Mouse (Mus musculus): ENCODE measurements around the gene Eri3. TPM values are rescaled to one million over a fixed set of nuclear protein-coding genes. Genes with fewer than 3 reads are reported as not detected.

Eri3 gene
- 140 and 151 TPM in 2 replicates for polyA plus RNA-seq (2014; fragmentation: Nextera tagmentation; extraction: Ambion mirVana)

- H3K4me2 ChIP-seq (ENCODE audit: low read depth, severe bottlenecking) = peak within 1 kb of the TSS; percentile 69
- no peaks in the 10 kb centered on the region for H3K9me3 ChIP-seq (ENCODE audit: control insufficient read depth, low read length)
- peak within 1 kb of the TSS; percentile 94 for H3K4me3 ChIP-seq (ENCODE audit: low read depth, low read length)
- WGBS = under 1% methylated on average over 53 of the region's 53 CpGs
- H3K4me1 ChIP-seq (ENCODE audit: control insufficient read depth, insufficient read depth, low read length) = peaks cover 16% of the 10 kb centered on the region
- ATAC-seq (ENCODE audit: insufficient number of reproducible peaks, low FRiP score, low TSS enrichment, low read depth) = peak; percentile 99
- H3K27me3 ChIP-seq (ENCODE audit: control insufficient read depth, insufficient read depth, low read length) = no peaks in the 10 kb centered on the region
- peak; percentile 98 for DNase-seq (ENCODE audit: low spot score)
- peak within 1 kb of the TSS; percentile 75 for H3K27ac ChIP-seq (replicated peaks; ENCODE audit: low read depth, low read length)
- peak within 1 kb of the TSS; percentile 81 for H3K9ac ChIP-seq (ENCODE audit: low read length)
- no peaks in the 10 kb centered on the region for H3K36me3 ChIP-seq (ENCODE audit: control insufficient read depth, insufficient read depth, low read length)
These were observed at the start of gene Eri3 for GRCm38 (mm10) chr4:117550140-117550851. Gene Eri3, plus strand, starts transcription at chr4:117550365.

GRCm38 (mm10) chr4:117518246-117518645, 31.9 kb upstream of the Eri3 start:
- ATAC-seq (ENCODE audit: insufficient number of reproducible peaks, low FRiP score, low TSS enrichment, low read depth) (no peak), DNase-seq (ENCODE audit: low spot score) (no peak)
- Histone ChIP-seq H3K9ac (ENCODE audit: low read length) (no peak overlapping the region), H3K27me3 (ENCODE audit: control insufficient read depth, insufficient read depth, low read length) (no peaks in the 10 kb centered on the region), H3K4me1 (ENCODE audit: control insufficient read depth, insufficient read depth, low read length) (no peaks in the 10 kb centered on the region), H3K9me3 (ENCODE audit: control insufficient read depth, low read length) (no peaks in the 10 kb centered on the region), H3K27ac (replicated peaks; ENCODE audit: low read depth, low read length) (no peak overlapping the region), H3K4me3 (ENCODE audit: low read depth, low read length) (no peak overlapping the region), H3K4me2 (ENCODE audit: low read depth, severe bottlenecking) (no peak overlapping the region), H3K36me3 (ENCODE audit: control insufficient read depth, insufficient read depth, low read length) (no peaks in the 10 kb centered on the region)
- WGBS = 94% methylated on average over 4 of the region's 4 CpGs

GRCm38 (mm10) chr4:117521350-117521749, 28.8 kb upstream of the Eri3 start:
- H3K4me2 ChIP-seq (ENCODE audit: low read depth, severe bottlenecking) = no peak overlapping the region
- WGBS = 68% methylated on average over 2 of the region's 2 CpGs
- H3K9me3 ChIP-seq (ENCODE audit: control insufficient read depth, low read length) = no peaks in the 10 kb centered on the region
- DNase-seq (ENCODE audit: low spot score) = no peak
- no peaks in the 10 kb centered on the region for H3K4me1 ChIP-seq (ENCODE audit: control insufficient read depth, insufficient read depth, low read length)
- H3K27me3 ChIP-seq (ENCODE audit: control insufficient read depth, insufficient read depth, low read length) = no peaks in the 10 kb centered on the region
- H3K4me3 ChIP-seq (ENCODE audit: low read depth, low read length) = no peak overlapping the region
- no peak overlapping the region for H3K27ac ChIP-seq (replicated peaks; ENCODE audit: low read depth, low read length)
- no peaks in the 10 kb centered on the region for H3K36me3 ChIP-seq (ENCODE audit: control insufficient read depth, insufficient read depth, low read length)
- ATAC-seq (ENCODE audit: insufficient number of reproducible peaks, low FRiP score, low TSS enrichment, low read depth) = no peak
- H3K9ac ChIP-seq (ENCODE audit: low read length) = no peak overlapping the region

GRCm38 (mm10) chr4:117525990-117526389, 24.2 kb upstream of the Eri3 start:
- DNase-seq (ENCODE audit: low spot score) (no peak), ATAC-seq (ENCODE audit: insufficient number of reproducible peaks, low FRiP score, low TSS enrichment, low read depth) (no peak)
- H3K9me3 ChIP-seq (ENCODE audit: control insufficient read depth, low read length) = no peaks in the 10 kb centered on the region
- H3K4me2 ChIP-seq (ENCODE audit: low read depth, severe bottlenecking) = no peak overlapping the region
- no peaks in the 10 kb centered on the region for H3K27me3 ChIP-seq (ENCODE audit: control insufficient read depth, insufficient read depth, low read length)
- no peak overlapping the region for H3K9ac ChIP-seq (ENCODE audit: low read length)
- 95% methylated on average over 5 of the region's 5 CpGs for WGBS
- H3K27ac ChIP-seq (replicated peaks; ENCODE audit: low read depth, low read length) = no peak overlapping the region
- no peaks in the 10 kb centered on the region for H3K36me3 ChIP-seq (ENCODE audit: control insufficient read depth, insufficient read depth, low read length)
- H3K4me3 ChIP-seq (ENCODE audit: low read depth, low read length) = no peak overlapping the region
- H3K4me1 ChIP-seq (ENCODE audit: control insufficient read depth, insufficient read depth, low read length) = peaks cover 11% of the 10 kb centered on the region

- no peak overlapping the region for H3K27ac ChIP-seq (replicated peaks; ENCODE audit: low read depth, low read length)
- H3K9ac ChIP-seq (ENCODE audit: low read length) = no peak overlapping the region
- H3K4me1 ChIP-seq (ENCODE audit: control insufficient read depth, insufficient read depth, low read length) = peaks cover 11% of the 10 kb centered on the region
- H3K4me3 ChIP-seq (ENCODE audit: low read depth, low read length) = no peak overlapping the region
- no peaks in the 10 kb centered on the region for H3K27me3 ChIP-seq (ENCODE audit: control insufficient read depth, insufficient read depth, low read length)
- no peak overlapping the region for H3K4me2 ChIP-seq (ENCODE audit: low read depth, severe bottlenecking)
- no peaks in the 10 kb centered on the region for H3K9me3 ChIP-seq (ENCODE audit: control insufficient read depth, low read length)
- ATAC-seq (ENCODE audit: insufficient number of reproducible peaks, low FRiP score, low TSS enrichment, low read depth) (peak; percentile 62; the same call in 1 of the 2 replicates), DNase-seq (ENCODE audit: low spot score) (peak; percentile 46)
- 52% methylated on average over 9 of the region's 9 CpGs for WGBS
- H3K36me3 ChIP-seq (ENCODE audit: control insufficient read depth, insufficient read depth, low read length) = no peaks in the 10 kb centered on the region
These were observed 22.9 kb upstream of the Eri3 start for GRCm38 (mm10) chr4:117527116-117527899.

GRCm38 (mm10) chr4:117527952-117528351, 22.2 kb upstream of the Eri3 start:
- Histone ChIP-seq H3K9me3 (ENCODE audit: control insufficient read depth, low read length) (no peaks in the 10 kb centered on the region), H3K36me3 (ENCODE audit: control insufficient read depth, insufficient read depth, low read length) (no peaks in the 10 kb centered on the region), H3K27me3 (ENCODE audit: control insufficient read depth, insufficient read depth, low read length) (no peaks in the 10 kb centered on the region), H3K4me2 (ENCODE audit: low read depth, severe bottlenecking) (no peak overlapping the region), H3K27ac (replicated peaks; ENCODE audit: low read depth, low read length) (no peak overlapping the region), H3K9ac (ENCODE audit: low read length) (no peak overlapping the region), H3K4me1 (ENCODE audit: control insufficient read depth, insufficient read depth, low read length) (peaks cover 11% of the 10 kb centered on the region), H3K4me3 (ENCODE audit: low read depth, low read length) (no peak overlapping the region)
- 33% methylated on average over 1 of the region's 1 CpGs for WGBS
- DNase-seq (ENCODE audit: low spot score) = peak; percentile 79
- no peak for ATAC-seq (ENCODE audit: insufficient number of reproducible peaks, low FRiP score, low TSS enrichment, low read depth)

- no peak overlapping the region for H3K4me2 ChIP-seq (ENCODE audit: low read depth, severe bottlenecking)
- H3K4me1 ChIP-seq (ENCODE audit: control insufficient read depth, insufficient read depth, low read length) = peaks cover 11% of the 10 kb centered on the region
- ATAC-seq (ENCODE audit: insufficient number of reproducible peaks, low FRiP score, low TSS enrichment, low read depth) (no peak), DNase-seq (ENCODE audit: low spot score) (no peak)
- H3K9ac ChIP-seq (ENCODE audit: low read length) = no peak overlapping the region
- H3K36me3 ChIP-seq (ENCODE audit: control insufficient read depth, insufficient read depth, low read length) = no peaks in the 10 kb centered on the region
- no peaks in the 10 kb centered on the region for H3K9me3 ChIP-seq (ENCODE audit: control insufficient read depth, low read length)
- H3K27ac ChIP-seq (replicated peaks; ENCODE audit: low read depth, low read length) = no peak overlapping the region
- no peaks in the 10 kb centered on the region for H3K27me3 ChIP-seq (ENCODE audit: control insufficient read depth, insufficient read depth, low read length)
- no peak overlapping the region for H3K4me3 ChIP-seq (ENCODE audit: low read depth, low read length)
- WGBS = 78% methylated on average over 4 of the region's 4 CpGs
These were observed 20.3 kb upstream of the Eri3 start for GRCm38 (mm10) chr4:117529843-117530242.

GRCm38 (mm10) chr4:117535496-117536200, 14.5 kb upstream of the Eri3 start:
- Histone ChIP-seq H3K9ac (ENCODE audit: low read length) (no peak overlapping the region), H3K4me3 (ENCODE audit: low read depth, low read length) (no peak overlapping the region), H3K4me1 (ENCODE audit: control insufficient read depth, insufficient read depth, low read length) (no peaks in the 10 kb centered on the region; the same call in 1 of the 2 replicates), H3K27ac (replicated peaks; ENCODE audit: low read depth, low read length) (no peak overlapping the region), H3K4me2 (ENCODE audit: low read depth, severe bottlenecking) (no peak overlapping the region), H3K27me3 (ENCODE audit: control insufficient read depth, insufficient read depth, low read length) (no peaks in the 10 kb centered on the region), H3K9me3 (ENCODE audit: control insufficient read depth, low read length) (no peaks in the 10 kb centered on the region), H3K36me3 (ENCODE audit: control insufficient read depth, insufficient read depth, low read length) (no peaks in the 10 kb centered on the region)
- DNase-seq (ENCODE audit: low spot score) (no peak), ATAC-seq (ENCODE audit: insufficient number of reproducible peaks, low FRiP score, low TSS enrichment, low read depth) (no peak)
- WGBS = 70% methylated on average over 9 of the region's 9 CpGs

Measured in limb, embryonic 11.5 days (tissue).